Mouse (Mus musculus): ENCODE measurements around the gene Ubqln4.

GRCm38 (mm10) chr3:88521803-88522331 is 31.7 kb upstream of the Ubqln4 start:
- TF ChIP-seq CTCF (IDR thresholded peaks at IDR 0.05; ENCODE audit: control insufficient read depth, insufficient read depth, insufficient read length) (peak; percentile 94), CEBPB (IDR thresholded peaks at IDR 0.05; ENCODE audit: low read depth) (peak; percentile 45), MAX (IDR thresholded peaks at IDR 0.05) (peak; percentile 60), USF1 (IDR thresholded peaks at IDR 0.05; ENCODE audit: low read depth) (no peak), MYOG (IDR thresholded peaks at IDR 0.05; ENCODE audit: control insufficient read depth, extremely low read depth, insufficient read length) (no peak)

Data from C2C12 (cell line).